Mouse (Mus musculus): ENCODE measurements at regions not wholly inside any gene's neighbourhood (a gene's known extent, or its start where the extent isn't known, plus 50 kb on each side); places are given as distances from the start of the nearest gene placed in this dataset.

GRCm38 (mm10) chr10:46905337-46905736, 1327.7 kb downstream of the Hace1 start:
- no peak for DNase-seq

GRCm38 (mm10) chr10:46922527-46923200, 1345.0 kb downstream of the Hace1 start:
- no peak for DNase-seq

- no peak for DNase-seq
Measured at GRCm38 (mm10) chr10:46934311-46934710, 1356.7 kb downstream of the Hace1 start.

GRCm38 (mm10) chr10:46936248-46936970, 1358.8 kb downstream of the Hace1 start:
- DNase-seq, result no peak

GRCm38 (mm10) chr10:46939338-46939737, 1361.7 kb downstream of the Hace1 start:
- DNase-seq, result no peak

- DNase-seq, result no peak
Measured at GRCm38 (mm10) chr10:46939819-46940218, 1362.2 kb downstream of the Hace1 start.

- no peak for DNase-seq
Measured at GRCm38 (mm10) chr10:46952940-46953339, 1375.3 kb downstream of the Hace1 start.

- DNase-seq, result no peak
Measured at GRCm38 (mm10) chr10:46954701-46955100, 1377.1 kb downstream of the Hace1 start.

- DNase-seq, result no peak
Measured at GRCm38 (mm10) chr10:46980410-46980809, 1402.8 kb downstream of the Hace1 start.

GRCm38 (mm10) chr10:46999701-47000100, 1422.1 kb downstream of the Hace1 start:
- DNase-seq, result no peak

- no peak for DNase-seq
Measured at GRCm38 (mm10) chr10:47028765-47029164, 1451.1 kb downstream of the Hace1 start.

GRCm38 (mm10) chr10:47054672-47055071, 1477.0 kb downstream of the Hace1 start:
- DNase-seq, result no peak

- DNase-seq, result peak; percentile 0
Measured at GRCm38 (mm10) chr10:47102551-47102950, 1524.9 kb downstream of the Hace1 start.
